ENCODE assay signal across 30 mouse cellular contexts in genomic region chr4:63870678-63871077, GRCm38 (mm10). TPM values are rescaled to one million over a fixed set of nuclear protein-coding genes. Genes with fewer than 3 reads are reported as not detected.
"Had no signal": no experiment of that assay in that cellular context is flagged by ENCODE, and none has a peak within 500 bp of the region (broad histone marks: within the 10 kb centered on the region; RNA-seq: fewer than 3 reads in every experiment).

No protein-coding gene starts in this region.

- H3K27ac ChIP-seq: embryonic facial prominence, embryonic 10.5 days; embryonic facial prominence, embryonic 12.5 days; embryonic facial prominence, embryonic 13.5 days; embryonic facial prominence, embryonic 15.5 days; forebrain, embryonic 10.5 days; forebrain, embryonic 12.5 days; forebrain, embryonic 13.5 days; forebrain, embryonic 15.5 days; gastrocnemius, adult 2 months; heart, adult 2 months had no signal

- DNase-seq: cerebellum, adult 9-10 months; cerebellum, adult 9-11 months; cerebellum, postnatal 10 days; cerebellum, postnatal 14 days; cerebellum, postnatal 25 days; cerebellum, postnatal 36 days; embryo, embryonic 11 days; forebrain, postnatal 0 days; gastrocnemius, adult 2 months; gastrocnemius, postnatal 10 days; gastrocnemius, postnatal 14 days; gastrocnemius, postnatal 25 days; gastrocnemius, postnatal 36 days; heart, adult 11 months; heart, adult 18-20 months; heart, adult 2 months had no signal

- H3K4me2 ChIP-seq: embryonic facial prominence, embryonic 12.5 days; embryonic facial prominence, embryonic 13.5 days; embryonic facial prominence, embryonic 15.5 days; forebrain, embryonic 12.5 days; forebrain, embryonic 13.5 days; forebrain, embryonic 15.5 days had no signal

- H3K4me1 ChIP-seq: embryonic facial prominence, embryonic 10.5 days; embryonic facial prominence, embryonic 12.5 days; embryonic facial prominence, embryonic 13.5 days; embryonic facial prominence, embryonic 15.5 days; forebrain, embryonic 10.5 days; forebrain, embryonic 12.5 days; forebrain, embryonic 13.5 days; forebrain, embryonic 15.5 days had no signal

- H3K4me3 ChIP-seq: embryonic facial prominence, embryonic 10.5 days; embryonic facial prominence, embryonic 12.5 days; embryonic facial prominence, embryonic 13.5 days; embryonic facial prominence, embryonic 15.5 days; erythroblast, embryonic 14.5 days; forebrain, embryonic 10.5 days; forebrain, embryonic 12.5 days; forebrain, embryonic 13.5 days; forebrain, embryonic 15.5 days; gastrocnemius, adult 2 months; heart, adult 2 months had no signal

- H3K36me3 ChIP-seq: embryonic facial prominence, embryonic 10.5 days; embryonic facial prominence, embryonic 12.5 days; embryonic facial prominence, embryonic 13.5 days; embryonic facial prominence, embryonic 15.5 days; forebrain, embryonic 10.5 days; forebrain, embryonic 12.5 days; forebrain, embryonic 15.5 days had no signal

- H3K9ac ChIP-seq: embryonic facial prominence, embryonic 12.5 days; embryonic facial prominence, embryonic 13.5 days; embryonic facial prominence, embryonic 15.5 days; forebrain, embryonic 12.5 days; forebrain, embryonic 13.5 days; forebrain, embryonic 15.5 days; forebrain, postnatal 0 days had no signal

- H3K9me3 ChIP-seq: embryonic facial prominence, embryonic 10.5 days; embryonic facial prominence, embryonic 12.5 days; embryonic facial prominence, embryonic 13.5 days; embryonic facial prominence, embryonic 15.5 days; forebrain, embryonic 10.5 days; forebrain, embryonic 12.5 days; forebrain, embryonic 13.5 days; forebrain, embryonic 15.5 days had no signal

- H3K27me3 ChIP-seq: embryonic facial prominence, embryonic 12.5 days; embryonic facial prominence, embryonic 13.5 days; embryonic facial prominence, embryonic 15.5 days; forebrain, embryonic 12.5 days; forebrain, embryonic 13.5 days; forebrain, embryonic 15.5 days had no signal

RNA-seq across cellular contexts. Expression of gene Tnfsf8, which starts 9.5 kb away (rescaled TPM):
- total RNA-seq: forebrain, postnatal 0 days; gastrocnemius, adult 18-20 months; gastrocnemius, adult 2 months; gastrocnemius, adult 8-10 months; gastrocnemius, postnatal 14 days; gastrocnemius, postnatal 25 days; gastrocnemius, postnatal 36 days; gastrocnemius, postnatal 4 days; heart, adult 2 months had no signal
- polyA plus RNA-seq: embryonic facial prominence, embryonic 10.5 days; embryonic facial prominence, embryonic 11.5 days; embryonic facial prominence, embryonic 12.5 days; embryonic facial prominence, embryonic 15.5 days; erythroblast, embryonic 14.5 days; forebrain, embryonic 10.5 days; forebrain, embryonic 11.5 days; forebrain, embryonic 12.5 days; forebrain, embryonic 13.5 days had no signal
